Mouse (Mus musculus): ENCODE data around the gene Flvcr2.

GRCm38 (mm10) chr12:85736203-85736602 lies 10.1 kb upstream of the Flvcr2 start:
- TF ChIP-seq CTCF (conservative IDR thresholded peaks at IDR 0.05; ENCODE audit: low read length) (no peak), NANOG (IDR thresholded peaks at IDR 0.05; ENCODE audit: borderline replicate concordance, low read length) (no peak), POU5F1 (IDR thresholded peaks at IDR 0.05; ENCODE audit: borderline replicate concordance, low read length) (no peak)
